Mouse (Mus musculus) bone marrow, adult 2 months (tissue): ENCODE measurements around the gene Atg16l2.

Source experiments
- CTCF ChIP-seq: fragments of 200-500 bp; IDR thresholded peaks from 2 replicates; pipeline ENCODE4 v1.5.1; 2011; ENCODE audit warnings: low read length, control low read depth; ENCODE audit not compliant: control insufficient read depth, insufficient read depth
- POLR2A ChIP-seq: fragments of 200-500 bp; IDR thresholded peaks from 2 replicates; pipeline ENCODE4 v1.6.1; 2011; ENCODE audit warnings: low read depth, mild to moderate bottlenecking, control low read depth, low read length, borderline replicate concordance; ENCODE audit not compliant: control insufficient read depth

DNA sequence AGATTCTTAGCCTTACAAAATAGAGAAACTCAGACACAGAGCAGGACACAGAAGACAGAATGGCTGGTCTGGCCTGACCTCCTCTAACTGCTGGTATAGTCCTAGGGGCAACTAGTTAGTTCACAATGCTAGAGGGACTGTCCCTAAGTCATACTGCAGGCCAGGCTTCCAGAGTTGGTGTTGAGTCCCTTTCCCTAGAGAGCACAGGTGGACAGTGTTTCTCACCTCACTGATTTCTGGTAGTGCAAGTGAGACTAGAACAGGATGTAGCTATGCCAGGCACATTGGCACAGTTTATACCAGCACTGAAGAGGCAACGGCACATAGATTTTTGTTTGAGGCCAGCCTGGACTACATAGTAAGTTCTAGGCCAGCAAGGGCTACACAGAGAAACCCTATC is 9.4 kb downstream of the Atg16l2 start:
- TF ChIP-seq CTCF (no peak), POLR2A (no peak)
